Mouse (Mus musculus) CH12.LX (cell line): ENCODE measurements around the gene Ggt5. TPM values are rescaled to one million over a fixed set of nuclear protein-coding genes. Genes with fewer than 3 reads are reported as not detected.

ENCODE experiments used
- DNase-seq: peaks from one replicate; pipeline ENCODE4 v3.0.0-alpha.2; 2013; ENCODE audit errors: extremely low read depth
- H3K27ac ChIP-seq: 2 replicates; pipeline ENCODE4 v1.5.1; 2012; ENCODE audit warnings: low read depth, mild to moderate bottlenecking, control low read depth, moderate library complexity; ENCODE audit not compliant: insufficient read depth
- H3K27me3 ChIP-seq: replicated peaks from 2 replicates; pipeline ENCODE3; 2012; ENCODE audit warnings: inconsistent platforms
- H3K36me3 ChIP-seq, 2 experiments: replicated peaks in 1 of 2; 2 replicates each; pipeline versions ENCODE3 to v1.6.1; 2012; ENCODE audit warnings: inconsistent platforms in 1 of 2, low read length in 1 of 2, mild to moderate bottlenecking in 1 of 2, mixed read lengths in 1 of 2, moderate library complexity in 1 of 2; ENCODE audit not compliant: control insufficient read depth in 1 of 2, insufficient read depth in 1 of 2
- H3K4me1 ChIP-seq, 2 experiments: 2 replicates each; pipeline ENCODE4 v1.6.1; 2012; ENCODE audit warnings: inconsistent platforms in 1 of 2, moderate library complexity in 1 of 2; ENCODE audit not compliant: insufficient read depth in 2 of 2, control insufficient read depth in 1 of 2
- H3K4me2 ChIP-seq: 2 replicates; pipeline ENCODE4 v1.6.1; 2012; ENCODE audit warnings: low read depth, mild to moderate bottlenecking, control low read depth; ENCODE audit not compliant: poor library complexity, insufficient read depth, severe bottlenecking
- H3K4me3 ChIP-seq, 3 experiments: fragments of 150-350 bp in 1 of 3; sonication (generic) in 1 of 3; replicated peaks in 1 of 3; 2 replicates each; pipeline versions ENCODE3 to v1.5.1; 2011 to 2012; ENCODE audit warnings: low read depth in 2 of 3, low read length in 2 of 3, mild to moderate bottlenecking in 2 of 3, moderate library complexity in 2 of 3, control low read depth in 1 of 3, improper control_type of control experiment in 1 of 3, inconsistent platforms in 1 of 3, mixed read lengths in 1 of 3; ENCODE audit not compliant: poor library complexity in 1 of 3
- H3K79me2 ChIP-seq: replicated peaks from 2 replicates; pipeline ENCODE4 v1.6.1; 2012; ENCODE audit warnings: mild to moderate bottlenecking, moderate library complexity; ENCODE audit not compliant: control insufficient read depth, poor library complexity, insufficient read depth, severe bottlenecking; ENCODE audit errors: extremely low read depth
- H3K9ac ChIP-seq: 2 replicates; pipeline ENCODE4 v1.6.1; 2012; ENCODE audit warnings: low read depth, mild to moderate bottlenecking, control low read depth, moderate library complexity; ENCODE audit not compliant: insufficient read depth
- H3K9me3 ChIP-seq: replicated peaks from 2 replicates; pipeline ENCODE3; 2012; ENCODE audit warnings: low read length, inconsistent platforms, mixed read lengths
- BHLHE40 ChIP-seq: IDR thresholded peaks from 2 replicates; pipeline ENCODE4 v1.6.1; 2011; ENCODE audit warnings: mild to moderate bottlenecking, low read depth, low read length, improper control_type of control experiment
- CHD1 ChIP-seq: IDR thresholded peaks from 2 replicates; pipeline ENCODE4 v1.6.1; 2012; ENCODE audit warnings: low read depth, low read length, improper control_type of control experiment, inconsistent platforms
- E2F4 ChIP-seq: IDR thresholded peaks from 2 replicates; pipeline ENCODE4 v1.6.1; 2011; ENCODE audit warnings: low read depth, low read length, improper control_type of control experiment; ENCODE audit not compliant: insufficient replicate concordance
- EP300 ChIP-seq: IDR thresholded peaks from 2 replicates; pipeline ENCODE4 v1.6.1; 2011; ENCODE audit warnings: low read length, improper control_type of control experiment
- ETS1 ChIP-seq: conservative IDR thresholded peaks from 2 replicates; pipeline ENCODE4 v1.6.1; 2012; ENCODE audit warnings: low read depth, mild to moderate bottlenecking, inconsistent platforms, low read length, improper control_type of control experiment, moderate library complexity
- HCFC1 ChIP-seq: IDR thresholded peaks from 2 replicates; pipeline ENCODE4 v1.6.1; 2012; ENCODE audit warnings: low read depth, mild to moderate bottlenecking, inconsistent platforms, low read length, improper control_type of control experiment
- JUND ChIP-seq: conservative IDR thresholded peaks from 2 replicates; pipeline ENCODE4 v1.6.1; 2011; ENCODE audit warnings: low read depth, low read length, improper control_type of control experiment
- MXI1 ChIP-seq: IDR thresholded peaks from 2 replicates; pipeline ENCODE4 v1.6.1; 2011; ENCODE audit warnings: mild to moderate bottlenecking, low read depth, low read length, improper control_type of control experiment
- NELFE ChIP-seq: IDR thresholded peaks from 2 replicates; pipeline ENCODE4 v1.6.1; 2011; ENCODE audit warnings: low read depth, low read length, improper control_type of control experiment
- PAX5 ChIP-seq: IDR thresholded peaks from 2 replicates; pipeline ENCODE4 v1.6.1; 2012; ENCODE audit warnings: low read length, inconsistent platforms, mixed read lengths
- POLR2AphosphoS2 ChIP-seq: IDR thresholded peaks from 2 replicates; pipeline ENCODE4 v1.6.1; 2011; ENCODE audit warnings: low read depth, low read length, improper control_type of control experiment
- SIN3A ChIP-seq: IDR thresholded peaks from 2 replicates; pipeline ENCODE4 v1.6.1; 2012; ENCODE audit warnings: low read length, improper control_type of control experiment, inconsistent platforms
- SMC3 ChIP-seq: IDR thresholded peaks from 2 replicates; pipeline ENCODE4 v1.6.1; 2011; ENCODE audit warnings: low read depth, low read length, improper control_type of control experiment
- TCF12 ChIP-seq: IDR thresholded peaks from 2 replicates; pipeline ENCODE4 v1.6.1; 2014; ENCODE audit warnings: low read depth, mild to moderate bottlenecking, inconsistent platforms, low read length, improper control_type of control experiment
- USF2 ChIP-seq: conservative IDR thresholded peaks from 2 replicates; pipeline ENCODE4 v1.6.1; 2011; ENCODE audit warnings: low read depth, low read length, improper control_type of control experiment
- ZMIZ1 ChIP-seq: IDR thresholded peaks from 2 replicates; pipeline ENCODE4 v1.6.1; 2012; ENCODE audit warnings: low read depth, mild to moderate bottlenecking, inconsistent platforms, low read length, improper control_type of control experiment
- ZNF384 ChIP-seq: IDR thresholded peaks from 2 replicates; pipeline ENCODE4 v1.6.1; 2012; ENCODE audit warnings: low read depth, low read length, improper control_type of control experiment, inconsistent platforms
- dilution Hi-C: fragments of 300-500 bp; cut with MboI; formaldehyde crosslinking; loops from 2 replicates; pipeline ENCODE4 v1.14.3; 2020; ENCODE audit warnings: low sequenced_read_pairs; ENCODE audit not compliant: extremely low pct_unique_long_range_greater_than_20kb, extremely low pct_ligation_motif_present
- in situ Hi-C: fragments of 300-500 bp; cut with MboI; formaldehyde crosslinking; loops from 3 replicates; pipeline ENCODE4 v1.14.3; 2019; ENCODE audit warnings: low sequenced_read_pairs, low pct_ligation_motif_present, low pct_unique_long_range_greater_than_20kb, mixed read lengths
- polyA plus RNA-seq: library from polyadenylated mRNA; unstranded; fragments of >175 nt; gene quantifications from 2 replicates; pipeline ENCODE4 v1.2.1, GENCODE M21; 2012; ENCODE audit warnings: low read depth; ENCODE audit not compliant: insufficient read length
- total RNA-seq, 2 experiments: library from RNA; depleted of rRNA; stranded (reverse); fragments of 300-350 nt in 1 of 2; fragments of >200 nt in 1 of 2; gene quantifications; 2 replicates each; pipeline ENCODE4 v1.2.3; 2012 to 2014

Gene Ggt5
- total and polyA plus RNA-seq, 3 experiments, result not detected

DNA sequence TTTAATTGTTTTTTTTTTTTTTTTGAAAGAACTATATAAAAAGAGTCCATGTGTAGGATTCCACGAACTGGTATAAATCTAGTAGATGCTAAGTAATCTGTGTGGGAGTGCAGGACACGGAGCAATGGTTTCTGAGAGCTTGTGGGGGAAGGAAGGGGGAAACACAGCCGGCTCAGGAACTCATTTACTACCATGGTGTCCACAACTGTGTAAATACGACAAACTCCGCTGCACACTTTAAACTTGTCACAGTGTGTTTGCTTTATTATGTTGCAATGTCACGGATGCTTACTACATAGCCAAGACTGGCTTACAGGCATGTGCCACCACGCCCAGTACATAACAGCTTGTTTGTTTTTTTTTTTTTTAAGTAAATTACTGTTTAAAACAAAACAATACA, 39.3 kb upstream of the Ggt5 start:
- in situ Hi-C loops (no loop called here), dilution Hi-C loops (no loop called here)
- no peak overlapping the region for H3K9ac ChIP-seq
- no peak for TF ChIP-seq MXI1
- no peaks in the 10 kb centered on the region for H3K79me2 ChIP-seq
- no peak overlapping the region for H3K4me3 ChIP-seq
- no peaks in the 10 kb centered on the region for H3K36me3 ChIP-seq
- H3K4me2 ChIP-seq, result no peak overlapping the region
- H3K27me3 ChIP-seq, result no peaks in the 10 kb centered on the region
- no peak for DNase-seq
- H3K9me3 ChIP-seq, result peaks cover 3% of the 10 kb centered on the region
- H3K27ac ChIP-seq, result no peak overlapping the region
- peaks cover 0 to 8% of the 10 kb centered on the region in 2 experiments; a peak in 1 of 4 replicates for H3K4me1 ChIP-seq

DNA sequence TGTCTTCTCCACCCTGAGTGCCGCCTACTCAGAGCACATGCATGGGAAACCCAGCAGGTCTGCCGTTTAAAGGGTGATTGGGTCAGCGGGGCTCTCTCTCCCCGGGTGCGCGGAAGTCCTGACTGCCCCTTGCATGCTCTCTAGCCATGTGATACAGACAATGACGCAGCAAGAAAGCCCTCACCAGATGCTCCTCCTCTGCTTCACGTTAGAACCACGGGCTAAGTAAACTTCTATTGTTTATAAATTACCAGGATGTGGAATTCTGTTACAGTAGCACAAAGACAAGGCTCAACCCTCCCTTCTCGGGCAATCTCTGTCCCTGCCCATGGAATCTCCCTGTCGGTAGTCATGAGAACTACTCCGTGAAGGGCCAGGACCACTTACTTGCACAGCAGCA, 38.0 kb upstream of the Ggt5 start:
- TF ChIP-seq E2F4, result no peak
- TF ChIP-seq USF2, result no peak
- TF ChIP-seq CHD1, result no peak
- no peak for TF ChIP-seq ETS1
- no peak for TF ChIP-seq HCFC1
- no peak for TF ChIP-seq BHLHE40
- no peak for TF ChIP-seq ZNF384
- TF ChIP-seq PAX5, result no peak
- no peak for TF ChIP-seq ZMIZ1
- TF ChIP-seq POLR2AphosphoS2, result no peak
- no peak for TF ChIP-seq NELFE
- no peak for TF ChIP-seq SIN3A
- no peak for TF ChIP-seq EP300
- TF ChIP-seq TCF12, result no peak
- no peak for TF ChIP-seq MXI1
- TF ChIP-seq JUND, result no peak
- in situ Hi-C loops (no loop called here), dilution Hi-C loops (no loop called here)
- DNase-seq, result no peak
- Histone ChIP-seq H3K27ac (no peak overlapping the region), H3K4me1 (peaks cover 0 to 9% of the 10 kb centered on the region in 2 experiments; a peak in 2 of 4 replicates), H3K9me3 (no peaks in the 10 kb centered on the region), H3K9ac (no peak overlapping the region), H3K79me2 (no peaks in the 10 kb centered on the region), H3K27me3 (no peaks in the 10 kb centered on the region), H3K4me2 (no peak overlapping the region), H3K36me3 (no peaks in the 10 kb centered on the region), H3K4me3 (no peak overlapping the region)

DNA sequence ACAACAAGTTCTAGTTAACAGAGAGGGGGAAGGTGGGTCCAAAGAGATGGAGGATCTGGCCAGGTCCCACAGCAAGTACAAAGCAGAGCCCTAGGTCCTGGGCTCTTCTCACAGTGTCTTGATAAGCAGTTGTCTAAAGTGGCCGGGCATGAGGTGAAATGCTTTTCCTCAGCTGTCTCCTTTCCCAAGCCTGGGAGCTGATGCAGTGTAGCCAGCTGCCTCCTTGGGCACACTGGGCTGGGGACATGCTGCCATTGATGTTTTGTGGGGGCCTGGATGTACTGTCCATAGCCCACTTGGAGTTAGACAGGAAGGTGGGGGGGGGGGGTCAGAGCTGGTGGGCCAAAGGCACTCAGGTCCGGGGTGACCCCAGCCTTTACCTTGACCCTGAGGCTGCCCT, 37.0 kb upstream of the Ggt5 start:
- Histone ChIP-seq H3K27me3 (no peaks in the 10 kb centered on the region), H3K4me2 (no peak overlapping the region), H3K4me3 (no peak overlapping the region), H3K36me3 (no peaks in the 10 kb centered on the region), H3K9me3 (no peaks in the 10 kb centered on the region), H3K9ac (no peak overlapping the region), H3K79me2 (no peaks in the 10 kb centered on the region), H3K27ac (no peak overlapping the region), H3K4me1 (peaks cover 2 to 13% of the 10 kb centered on the region in 2 experiments; a peak in 3 of 4 replicates)
- no peak for TF ChIP-seq SMC3
- dilution Hi-C loops, result no loop called here
- no peak for DNase-seq
- in situ Hi-C loops, result no loop called here
